Mouse (Mus musculus) lung, embryonic 14.5 days (tissue): ENCODE results near the gene Mfap3l. TPM values are rescaled to one million over a fixed set of nuclear protein-coding genes. Genes with fewer than 3 reads are reported as not detected.

Experiments
- ATAC-seq: fragments of 200-750 bp; cut with Nextera tagmentation; 2 replicates; pipeline ENCODE4 v1.8.0; 2017; ENCODE audit warnings: mild to moderate bottlenecking, moderate TSS enrichment, moderate library complexity; ENCODE audit not compliant: insufficient read depth
- DNase-seq: peaks from one replicate; pipeline ENCODE4 v3.0.0-alpha.2; 2015
- H3K27ac ChIP-seq: fragments of 300-500 bp; sonication (generic); 2 replicates; pipeline ENCODE4 v1.5.1; 2014; ENCODE audit warnings: low read depth, mild to moderate bottlenecking, moderate library complexity
- H3K27me3 ChIP-seq: fragments of 300-500 bp; sonication (generic); 2 replicates; pipeline ENCODE4 v1.6.1; 2014; ENCODE audit warnings: low read length, control low read depth; ENCODE audit not compliant: insufficient read depth
- H3K36me3 ChIP-seq: fragments of 300-500 bp; sonication (generic); 2 replicates; pipeline ENCODE4 v1.6.1; 2014; ENCODE audit warnings: control low read depth; ENCODE audit not compliant: insufficient read depth
- H3K4me1 ChIP-seq: fragments of 300-500 bp; sonication (generic); 2 replicates; pipeline ENCODE4 v1.6.1; 2014; ENCODE audit warnings: antibody characterized with exemption, control low read depth; ENCODE audit not compliant: insufficient read depth
- H3K4me2 ChIP-seq: fragments of 300-500 bp; sonication (generic); 2 replicates; pipeline ENCODE4 v1.6.1; 2014; ENCODE audit warnings: mild to moderate bottlenecking
- H3K4me3 ChIP-seq: fragments of 300-500 bp; sonication (generic); 2 replicates; pipeline ENCODE4 v1.5.1; 2014; ENCODE audit warnings: low read depth, low read length
- H3K9ac ChIP-seq: fragments of 300-500 bp; sonication (generic); 2 replicates; pipeline ENCODE4 v1.6.1; 2014
- H3K9me3 ChIP-seq: fragments of 300-500 bp; sonication (generic); 2 replicates; pipeline ENCODE4 v1.6.1; 2016; ENCODE audit warnings: low read depth, low read length, control low read depth
- CTCF ChIP-seq: IDR thresholded peaks from 2 replicates; pipeline ENCODE4 v1.5.1; 2016; ENCODE audit warnings: antibody characterized with exemption, low read depth
- WGBS: fragments of 180-500 bp; shearing (Covaris S2); extraction: QIAGEN DNeasy Blood & Tissue Kit; methylation state at CpG from one replicate; pipeline ENCODE4 v1.1.7; 2014; 5-methylcytosine and 5-hydroxymethylcytosine counted together
- polyA plus RNA-seq: library from polyadenylated mRNA; unstranded; fragments of >200 nt; fragmentation: Nextera tagmentation; extraction: Ambion mirVana; gene quantifications from 2 replicates; pipeline ENCODE4 v1.2.1, GENCODE M21; 2014

Mfap3l gene
- polyA plus RNA-seq, 1 experiment from 2014 or later: 5.6 TPM

- no peak for TF ChIP-seq CTCF
- no peak overlapping the region for H3K27ac ChIP-seq
- no peaks in the 10 kb centered on the region for H3K27me3 ChIP-seq
- H3K9ac ChIP-seq: no peak overlapping the region
- H3K9me3 ChIP-seq: no peaks in the 10 kb centered on the region
- H3K4me1 ChIP-seq: no peaks in the 10 kb centered on the region
- H3K4me2 ChIP-seq: no peak overlapping the region
- ATAC-seq (no peak), DNase-seq (no peak)
- H3K4me3 ChIP-seq: no peak overlapping the region
- WGBS: 74% methylated on average over 4 of the region's 4 CpGs
- no peaks in the 10 kb centered on the region for H3K36me3 ChIP-seq
Measured at GRCm38 (mm10) chr8:60665821-60666220, 33.2 kb downstream of the Mfap3l start.

- Histone ChIP-seq H3K36me3 (no peaks in the 10 kb centered on the region), H3K9ac (no peak overlapping the region), H3K4me1 (no peaks in the 10 kb centered on the region), H3K27ac (no peak overlapping the region), H3K27me3 (no peaks in the 10 kb centered on the region), H3K4me2 (no peak overlapping the region), H3K4me3 (no peak overlapping the region), H3K9me3 (no peaks in the 10 kb centered on the region)
- 65% methylated on average over 3 of the region's 3 CpGs for WGBS
- ATAC-seq (no peak), DNase-seq (no peak)
- no peak for TF ChIP-seq CTCF
Measured at GRCm38 (mm10) chr8:60666852-60667251, 34.2 kb downstream of the Mfap3l start.

GRCm38 (mm10) chr8:60678590-60678989, 46.0 kb downstream of the Mfap3l start:
- no peak for ATAC-seq
- TF ChIP-seq CTCF: no peak
- Histone ChIP-seq H3K4me3 (no peak overlapping the region), H3K36me3 (no peaks in the 10 kb centered on the region), H3K4me2 (no peak overlapping the region), H3K9ac (no peak overlapping the region), H3K27me3 (no peaks in the 10 kb centered on the region), H3K27ac (no peak overlapping the region), H3K9me3 (no peaks in the 10 kb centered on the region), H3K4me1 (no peaks in the 10 kb centered on the region)
- 81% methylated on average over 6 of the region's 6 CpGs for WGBS
- no peak for DNase-seq

- ATAC-seq (no peak), DNase-seq (no peak)
- no peak overlapping the region for H3K27ac ChIP-seq
- 67% methylated on average over 4 of the region's 4 CpGs for WGBS
- no peak overlapping the region for H3K4me2 ChIP-seq
- H3K36me3 ChIP-seq: no peaks in the 10 kb centered on the region
- H3K27me3 ChIP-seq: no peaks in the 10 kb centered on the region
- H3K9me3 ChIP-seq: no peaks in the 10 kb centered on the region
- TF ChIP-seq CTCF: no peak
- no peak overlapping the region for H3K9ac ChIP-seq
- H3K4me1 ChIP-seq: no peaks in the 10 kb centered on the region
- H3K4me3 ChIP-seq: no peak overlapping the region
Measured at GRCm38 (mm10) chr8:60681811-60682210, 49.2 kb downstream of the Mfap3l start.

- Histone ChIP-seq H3K36me3 (no peaks in the 10 kb centered on the region), H3K27ac (no peak overlapping the region), H3K9ac (no peak overlapping the region), H3K4me2 (no peak overlapping the region), H3K4me1 (no peaks in the 10 kb centered on the region), H3K27me3 (no peaks in the 10 kb centered on the region), H3K4me3 (no peak overlapping the region), H3K9me3 (no peaks in the 10 kb centered on the region)
- TF ChIP-seq CTCF: no peak
- WGBS: 85% methylated on average over 2 of the region's 2 CpGs
- DNase-seq: no peak
- no peak for ATAC-seq
Measured at GRCm38 (mm10) chr8:60682340-60682739, 49.7 kb downstream of the Mfap3l start.

- ATAC-seq (no peak), DNase-seq (no peak)
- H3K9me3 ChIP-seq: no peaks in the 10 kb centered on the region
- TF ChIP-seq CTCF: no peak
- H3K27me3 ChIP-seq: no peaks in the 10 kb centered on the region
- 87% methylated on average over 8 of the region's 8 CpGs for WGBS
- H3K4me3 ChIP-seq: no peak overlapping the region
- H3K36me3 ChIP-seq: no peaks in the 10 kb centered on the region
- no peak overlapping the region for H3K27ac ChIP-seq
- no peak overlapping the region for H3K9ac ChIP-seq
- no peak overlapping the region for H3K4me2 ChIP-seq
- H3K4me1 ChIP-seq: no peaks in the 10 kb centered on the region
Measured at GRCm38 (mm10) chr8:60711516-60712086, 79.0 kb downstream of the Mfap3l start.

GRCm38 (mm10) chr8:60714724-60715123, 82.1 kb downstream of the Mfap3l start:
- Histone ChIP-seq H3K9ac (no peak overlapping the region), H3K4me3 (no peak overlapping the region), H3K27me3 (no peaks in the 10 kb centered on the region), H3K4me1 (no peaks in the 10 kb centered on the region), H3K36me3 (no peaks in the 10 kb centered on the region), H3K9me3 (no peaks in the 10 kb centered on the region), H3K4me2 (no peak overlapping the region), H3K27ac (no peak overlapping the region)
- no peak for TF ChIP-seq CTCF
- WGBS: 80% methylated on average over 3 of the region's 3 CpGs
- DNase-seq: no peak
- no peak for ATAC-seq

GRCm38 (mm10) chr8:60718692-60719091, 86.1 kb downstream of the Mfap3l start:
- no peaks in the 10 kb centered on the region for H3K9me3 ChIP-seq
- no peaks in the 10 kb centered on the region for H3K36me3 ChIP-seq
- no peaks in the 10 kb centered on the region for H3K4me1 ChIP-seq
- DNase-seq (no peak), ATAC-seq (no peak)
- H3K4me2 ChIP-seq: no peak overlapping the region
- H3K27me3 ChIP-seq: no peaks in the 10 kb centered on the region
- no peak for TF ChIP-seq CTCF
- no peak overlapping the region for H3K27ac ChIP-seq
- no peak overlapping the region for H3K9ac ChIP-seq
- H3K4me3 ChIP-seq: no peak overlapping the region
- 59% methylated on average over 3 of the region's 3 CpGs for WGBS

Other genes with a start within 250 kb of the Mfap3l start
- not detected in 2 replicates for gene Gm10283, start 129.6 kb upstream of the Mfap3l start, polyA plus RNA-seq
- 0.49 and 1.0 TPM in 2 replicates for gene Aadat, start 126.9 kb upstream of the Mfap3l start, polyA plus RNA-seq